Mouse (Mus musculus) forebrain, postnatal 0 days (tissue): Measurements from ENCODE around the gene Slc25a26. TPM values are rescaled to one million over a fixed set of nuclear protein-coding genes. Genes with fewer than 3 reads are reported as not detected.

Experiments used
- ATAC-seq: fragments of 200-750 bp; cut with Nextera tagmentation; 2 replicates; pipeline ENCODE4 v1.8.0; 2017; ENCODE audit warnings: mild to moderate bottlenecking, moderate library complexity
- DNase-seq: peaks from one replicate; pipeline ENCODE4 v3.0.0-alpha.2; 2015
- H3K27ac ChIP-seq: fragments of 300-500 bp; sonication (generic); 2 replicates; pipeline ENCODE4 v1.5.1; 2014; ENCODE audit warnings: low read depth, mild to moderate bottlenecking, antibody characterized with exemption, low read length, moderate library complexity, mixed read lengths
- H3K27me3 ChIP-seq: fragments of 300-500 bp; sonication (generic); 2 replicates; pipeline ENCODE4 v1.6.1; 2014; ENCODE audit warnings: mild to moderate bottlenecking, low read length, mixed read lengths; ENCODE audit not compliant: insufficient read depth
- H3K36me3 ChIP-seq: fragments of 300-500 bp; sonication (generic); 2 replicates; pipeline ENCODE4 v1.6.1; 2014; ENCODE audit warnings: mild to moderate bottlenecking, moderate library complexity; ENCODE audit not compliant: insufficient read depth
- H3K4me1 ChIP-seq: fragments of 300-500 bp; sonication (generic); 2 replicates; pipeline ENCODE4 v1.6.1; 2014; ENCODE audit warnings: antibody characterized with exemption; ENCODE audit not compliant: insufficient read depth
- H3K4me2 ChIP-seq: fragments of 300-500 bp; sonication (generic); 2 replicates; pipeline ENCODE4 v1.6.1; 2014; ENCODE audit warnings: low read depth, mild to moderate bottlenecking, moderate library complexity
- H3K4me3 ChIP-seq: fragments of 300-500 bp; sonication (generic); 2 replicates; pipeline ENCODE4 v1.5.1; 2014; ENCODE audit warnings: low read depth, low read length, mixed read lengths
- H3K9ac ChIP-seq: fragments of 300-500 bp; sonication (generic); 2 replicates; pipeline ENCODE4 v1.6.1; 2014; ENCODE audit warnings: mild to moderate bottlenecking
- H3K9me3 ChIP-seq: fragments of 300-500 bp; sonication (generic); 2 replicates; pipeline ENCODE4 v1.6.1; 2016; ENCODE audit warnings: low read length
- CTCF ChIP-seq: sonication (generic); IDR thresholded peaks from 2 replicates; pipeline ENCODE4 v1.5.1; 2016; ENCODE audit warnings: antibody characterized with exemption, control low read depth, low read depth
- WGBS: fragments of 180-500 bp; shearing (Covaris S2); extraction: QIAGEN DNeasy Blood & Tissue Kit; methylation state at CpG from one replicate; pipeline ENCODE4 v1.1.7; 2014; 5-methylcytosine and 5-hydroxymethylcytosine counted together
- polyA plus RNA-seq: library from polyadenylated mRNA; unstranded; fragments of >200 nt; fragmentation: Nextera tagmentation; extraction: Ambion mirVana; gene quantifications from 2 replicates; pipeline ENCODE4 v1.2.1, GENCODE M21; 2015
- total RNA-seq: library from RNA; depleted of rRNA; stranded (reverse); fragments of >200 nt; gene quantifications from 2 replicates; pipeline ENCODE4 v1.2.3, GENCODE M21; 2014

Slc25a26 gene
- total and polyA plus RNA-seq, 2 experiments from 2014 or later, result 8.0 to 8.7 TPM

DNA sequence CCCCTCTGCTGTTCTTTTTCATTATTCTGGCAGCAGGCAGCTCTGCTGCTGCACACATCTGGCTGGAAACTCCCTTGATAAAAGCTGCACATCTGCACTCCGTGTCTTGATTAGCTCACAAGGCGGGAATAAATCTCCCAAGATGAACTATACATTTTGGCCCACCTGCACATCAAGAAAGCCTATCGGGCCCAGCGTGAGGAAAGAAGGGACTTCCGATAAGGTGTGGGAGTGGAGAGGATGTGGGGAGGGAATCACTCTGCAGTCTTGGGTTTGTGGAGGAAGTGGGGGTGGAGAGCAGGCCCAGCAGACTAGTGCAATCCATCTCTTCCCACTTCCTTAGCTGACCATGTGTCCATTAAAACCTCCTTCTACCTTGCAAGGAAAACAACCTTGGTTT lies 125.8 kb downstream of the Slc25a26 start:
- Histone ChIP-seq H3K4me1 (no peaks in the 10 kb centered on the region), H3K27ac (no peak overlapping the region)
- TF ChIP-seq CTCF, result no peak

DNA sequence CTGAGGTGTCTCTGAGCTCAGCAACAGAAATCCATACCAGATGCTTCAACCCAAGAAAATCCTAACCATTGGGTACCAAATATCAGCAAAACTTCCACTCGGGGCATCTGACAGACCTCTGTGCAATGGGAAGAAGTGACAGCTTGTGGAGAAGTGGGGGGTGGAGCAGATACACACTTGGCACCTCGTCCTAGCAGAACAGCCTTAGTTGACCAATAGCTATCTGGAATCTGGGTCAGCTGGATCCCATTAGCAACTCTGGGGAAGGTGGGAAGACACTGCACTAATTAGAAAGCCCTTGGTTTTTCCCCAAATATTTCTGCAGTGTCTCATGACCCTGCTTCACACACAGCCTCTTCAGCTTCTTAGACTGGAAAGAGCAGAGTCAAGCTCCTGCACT lies 126.7 kb downstream of the Slc25a26 start:
- no peak for TF ChIP-seq CTCF
- Histone ChIP-seq H3K27ac (no peak overlapping the region), H3K27me3 (no peaks in the 10 kb centered on the region), H3K9me3 (no peaks in the 10 kb centered on the region), H3K9ac (no peak overlapping the region), H3K4me2 (no peak overlapping the region), H3K4me3 (no peak overlapping the region), H3K36me3 (0 out of 2 replicates have a peak, but pooled peaks cover 11% of the 10 kb centered on the region), H3K4me1 (no peaks in the 10 kb centered on the region)
- no peak for DNase-seq
- no peak for ATAC-seq
- WGBS, result 53% methylated on average over 2 of the region's 2 CpGs

More for the DNA sequence above, 125.8 kb downstream of the Slc25a26 start:
- ATAC-seq, result no peak
- WGBS, result 73% methylated on average over 5 of the region's 5 CpGs
- Histone ChIP-seq H3K9ac (no peak overlapping the region), H3K36me3 (0 out of 2 replicates have a peak, but pooled peaks cover 12% of the 10 kb centered on the region), H3K4me2 (no peak overlapping the region), H3K4me3 (no peak overlapping the region), H3K27me3 (no peaks in the 10 kb centered on the region), H3K9me3 (no peaks in the 10 kb centered on the region)
- DNase-seq, result no peak

DNA sequence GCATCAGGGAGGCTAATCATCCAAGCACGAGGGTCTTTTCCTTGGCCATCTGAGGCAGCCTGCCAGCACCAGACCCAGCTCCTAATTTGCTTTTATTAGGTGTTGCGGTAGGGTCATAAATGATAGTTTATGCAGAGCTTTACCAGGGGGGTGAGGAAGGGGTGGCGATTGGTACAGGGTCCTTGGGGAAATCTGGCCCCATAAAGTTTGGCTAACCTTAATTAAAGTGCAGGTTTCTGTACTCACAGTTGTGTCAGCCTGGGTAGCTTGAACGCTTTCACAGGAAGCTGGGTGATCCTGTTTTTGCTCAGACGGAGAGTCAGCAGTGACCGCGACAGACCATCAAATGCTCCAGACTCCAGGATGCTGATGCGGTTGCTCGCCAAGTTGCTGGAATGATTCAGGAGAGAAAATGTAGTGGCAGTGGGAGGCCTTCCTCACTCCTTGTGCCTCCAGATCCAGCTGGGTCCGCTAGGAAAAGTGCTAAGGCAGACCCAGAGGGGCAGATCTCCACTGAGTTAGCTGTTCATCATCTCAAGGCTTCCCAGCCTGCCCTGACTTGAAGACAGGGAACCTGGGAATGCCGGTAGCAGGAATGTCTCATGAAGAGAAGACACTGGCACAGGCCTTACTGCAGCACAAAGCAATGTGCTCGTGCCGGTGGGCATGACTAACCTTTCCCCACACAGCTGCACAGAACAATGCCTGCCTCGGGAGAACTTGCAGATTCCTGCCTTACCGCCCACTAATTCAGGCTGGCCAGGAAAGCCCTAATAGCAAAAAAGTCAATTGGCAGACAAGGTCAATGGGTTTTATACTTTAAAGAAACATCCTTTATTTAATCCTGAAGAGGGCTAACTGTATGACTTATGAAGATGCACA lies 127.8 kb downstream of the Slc25a26 start:
- no peak overlapping the region for H3K4me2 ChIP-seq
- H3K27me3 ChIP-seq, result no peaks in the 10 kb centered on the region
- no peak overlapping the region for H3K4me3 ChIP-seq
- no peak for TF ChIP-seq CTCF
- H3K36me3 ChIP-seq, result 0 out of 2 replicates have a peak, but pooled peaks cover 3% of the 10 kb centered on the region
- no peaks in the 10 kb centered on the region for H3K4me1 ChIP-seq
- H3K9ac ChIP-seq, result no peak overlapping the region
- DNase-seq, result no peak
- no peaks in the 10 kb centered on the region for H3K9me3 ChIP-seq
- no peak overlapping the region for H3K27ac ChIP-seq
- 47% methylated on average over 15 of the region's 15 CpGs for WGBS
- ATAC-seq, result no peak

DNA sequence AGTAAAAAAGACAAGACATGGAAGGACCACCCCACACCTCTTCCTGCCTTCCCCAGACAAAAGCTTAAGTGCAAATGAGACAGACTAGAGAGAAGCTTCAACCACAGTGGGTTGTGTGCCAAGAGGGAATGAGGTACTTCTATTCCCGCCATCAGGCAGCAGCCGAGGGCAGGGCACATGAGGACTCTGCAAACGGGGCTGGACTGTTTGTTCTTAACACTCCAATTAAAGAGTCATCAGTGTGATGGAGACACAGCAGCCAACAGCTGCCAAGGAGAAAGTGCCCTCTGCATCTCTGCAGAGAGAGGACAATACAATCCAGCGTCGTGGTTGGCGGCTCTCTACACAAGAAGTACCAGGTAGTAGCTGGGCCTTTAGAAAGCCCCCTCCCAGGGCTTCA lies 128.7 kb downstream of the Slc25a26 start:
- Histone ChIP-seq H3K4me2 (no peak overlapping the region), H3K27ac (no peak overlapping the region), H3K9me3 (no peaks in the 10 kb centered on the region), H3K9ac (no peak overlapping the region), H3K27me3 (no peaks in the 10 kb centered on the region), H3K4me3 (no peak overlapping the region), H3K4me1 (no peaks in the 10 kb centered on the region), H3K36me3 (0 out of 2 replicates have a peak, but pooled peaks cover 3% of the 10 kb centered on the region)
- TF ChIP-seq CTCF, result no peak
- WGBS, result 43% methylated on average over 6 of the region's 6 CpGs
- DNase-seq, result no peak
- no peak for ATAC-seq

GRCm38 (mm10) chr6:94631051-94631778 lies 131.1 kb downstream of the Slc25a26 start:
- Histone ChIP-seq H3K36me3 (no peaks in the 10 kb centered on the region), H3K4me3 (no peak overlapping the region), H3K4me1 (no peaks in the 10 kb centered on the region), H3K27me3 (no peaks in the 10 kb centered on the region), H3K9ac (no peak overlapping the region), H3K27ac (peak overlapping the region; percentile 45; the same call in 1 of the 2 replicates), H3K9me3 (no peaks in the 10 kb centered on the region), H3K4me2 (no peak overlapping the region)
- peak; percentile 51 for DNase-seq
- no peak for TF ChIP-seq CTCF
- 24% methylated on average over 7 of the region's 7 CpGs for WGBS
- peak; percentile 91 for ATAC-seq

- H3K9ac ChIP-seq, result no peak overlapping the region
- H3K9me3 ChIP-seq, result no peaks in the 10 kb centered on the region
- 42% methylated on average over 6 of the region's 6 CpGs for WGBS
- DNase-seq (no peak), ATAC-seq (no peak; the same call in 1 of the 2 replicates)
- no peaks in the 10 kb centered on the region for H3K27me3 ChIP-seq
- no peak for TF ChIP-seq CTCF
- no peak overlapping the region for H3K4me2 ChIP-seq
- H3K4me3 ChIP-seq, result no peak overlapping the region
- no peaks in the 10 kb centered on the region for H3K4me1 ChIP-seq
- peak overlapping the region; percentile 45; the same call in 1 of the 2 replicates for H3K27ac ChIP-seq
- H3K36me3 ChIP-seq, result no peaks in the 10 kb centered on the region
Measured at GRCm38 (mm10) chr6:94631779-94632082, 131.6 kb downstream of the Slc25a26 start.

DNA sequence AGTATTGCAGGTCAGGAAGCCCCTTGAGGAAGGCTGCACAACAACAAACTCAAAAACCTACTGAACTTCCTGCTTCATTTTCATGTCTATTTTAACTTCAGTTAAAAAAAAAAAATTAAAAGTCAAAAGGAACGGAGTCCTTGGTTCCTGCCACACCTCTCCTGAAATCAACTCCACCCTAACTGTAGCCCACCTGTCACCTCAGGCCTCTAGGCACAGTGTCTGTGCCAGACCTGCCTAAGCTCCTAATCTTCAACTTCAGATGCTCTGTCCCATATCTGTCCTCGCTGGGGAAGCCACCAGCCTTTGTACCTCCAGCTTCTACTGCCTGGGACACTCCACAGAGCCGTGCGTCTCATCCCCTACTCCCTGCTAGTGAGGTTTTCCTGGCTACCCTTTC lies 134.1 kb downstream of the Slc25a26 start:
- Histone ChIP-seq H3K36me3 (no peaks in the 10 kb centered on the region), H3K4me2 (no peak overlapping the region), H3K9ac (no peak overlapping the region), H3K27ac (no peak overlapping the region; the same call in 1 of the 2 replicates), H3K4me1 (no peaks in the 10 kb centered on the region), H3K27me3 (no peaks in the 10 kb centered on the region), H3K9me3 (no peaks in the 10 kb centered on the region), H3K4me3 (no peak overlapping the region)
- no peak for TF ChIP-seq CTCF
- ATAC-seq, result no peak
- WGBS, result 89% methylated on average over 4 of the region's 4 CpGs
- DNase-seq, result no peak
